Mouse (Mus musculus) cerebral cortex, adult 2 months (tissue): ENCODE results near the gene Gm17018.

Experiments used
- WGBS: fragments of 180-500 bp; shearing (Covaris S2); methylation state at CpG from one replicate; pipeline ENCODE4 v1.1.7; 2018; 5-methylcytosine and 5-hydroxymethylcytosine counted together

The Gm17018 gene

DNA sequence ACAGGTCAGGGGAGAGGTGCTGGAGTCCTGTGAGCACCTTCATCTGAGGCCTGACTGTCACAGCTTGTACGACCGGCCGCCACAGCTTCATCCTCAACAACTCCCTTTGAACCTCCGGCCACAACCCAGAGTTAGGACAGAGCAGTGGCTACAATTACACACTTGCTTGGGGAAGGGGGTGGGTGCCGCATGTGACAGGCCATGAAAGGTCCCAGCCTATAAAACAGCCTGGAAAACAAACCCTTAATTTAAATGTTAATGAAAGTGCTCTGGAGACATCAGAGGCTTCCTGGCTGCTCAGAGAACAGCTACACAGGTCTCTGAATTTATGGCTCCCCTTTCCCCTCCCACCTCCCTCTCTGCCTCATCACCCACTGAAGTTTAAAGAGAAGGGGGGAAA is 61.7 kb downstream of the Gm17018 start:
- WGBS: 93% methylated on average over 5 of the region's 5 CpGs

DNA sequence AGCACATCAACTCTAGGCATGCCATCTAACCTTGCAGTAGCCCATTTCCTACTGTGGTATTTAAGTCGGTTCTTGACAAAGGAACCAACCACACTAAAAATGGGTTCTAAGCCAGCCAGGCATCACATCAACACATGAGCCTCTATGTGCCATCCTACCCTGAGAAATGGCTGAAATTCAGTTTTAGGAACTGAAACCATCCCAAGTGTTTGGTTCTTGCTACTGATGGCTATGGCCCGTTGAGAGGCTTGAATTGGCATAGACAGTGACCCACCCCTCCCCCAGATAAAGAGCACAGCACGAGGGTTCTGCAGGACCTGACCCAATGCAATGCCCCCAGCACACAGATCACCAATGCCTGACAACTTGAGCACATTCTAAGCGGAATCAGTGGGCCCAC is 63.3 kb downstream of the Gm17018 start:
- WGBS: 74% methylated on average over 4 of the region's 4 CpGs

DNA sequence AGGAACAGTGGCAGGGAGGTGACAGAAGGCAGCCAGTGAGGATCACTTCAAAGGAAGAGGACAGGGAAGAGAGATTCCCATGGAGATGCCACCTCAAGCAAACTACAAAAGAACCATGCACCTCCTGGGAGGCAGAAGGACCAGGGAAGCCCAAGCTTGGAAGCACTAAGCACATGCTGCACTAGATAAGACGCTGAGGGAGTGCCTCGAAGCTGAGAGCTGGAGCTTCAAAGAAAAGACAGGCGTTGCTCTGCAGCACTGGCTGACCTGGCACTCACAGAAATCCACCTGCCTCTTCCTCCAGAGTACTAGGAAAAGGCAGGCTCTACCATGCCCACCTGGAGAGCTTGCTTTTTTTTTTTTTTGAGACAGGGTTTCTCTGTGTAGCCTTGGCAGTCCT is 66.6 kb downstream of the Gm17018 start:
- WGBS: 77% methylated on average over 3 of the region's 3 CpGs

DNA sequence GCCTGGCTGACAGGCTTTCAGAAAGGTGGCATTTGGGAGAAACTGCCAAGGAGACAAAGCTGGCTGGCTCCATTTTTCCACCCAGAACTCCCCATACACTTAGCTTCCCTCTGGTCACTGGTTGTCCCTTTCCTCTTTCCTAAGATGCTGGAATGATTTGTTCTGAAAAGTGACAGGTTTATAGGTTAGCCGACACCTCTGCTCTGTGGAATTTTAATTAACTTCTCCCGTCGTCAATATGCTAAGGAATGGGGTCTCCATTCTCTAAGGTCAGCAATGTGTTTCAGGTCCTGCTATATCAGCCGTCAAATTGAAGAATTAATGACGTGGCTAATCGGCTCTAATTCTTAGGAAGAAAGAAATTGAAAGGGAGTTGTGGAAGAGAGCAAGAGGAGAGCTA is 68.2 kb downstream of the Gm17018 start:
- WGBS: 73% methylated on average over 6 of the region's 6 CpGs

DNA sequence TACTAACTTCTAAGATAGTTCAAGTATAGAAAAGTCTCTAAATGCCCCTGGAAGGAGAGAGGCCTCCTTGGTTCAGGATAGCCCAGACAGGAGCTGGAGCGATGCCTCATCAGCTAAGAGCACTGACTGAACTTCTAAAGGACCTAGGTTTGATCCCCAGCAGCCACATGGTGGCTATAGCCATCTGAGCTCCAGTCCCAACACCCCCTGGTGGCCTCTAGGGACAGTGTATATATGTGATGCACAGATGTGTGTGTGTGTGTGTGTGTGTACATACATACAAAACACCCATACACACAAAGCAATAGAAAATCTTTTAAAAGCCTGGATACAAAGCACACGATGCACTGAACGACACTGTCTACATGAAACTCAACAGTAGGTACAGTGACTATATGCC is 68.8 kb downstream of the Gm17018 start:
- WGBS: 95% methylated on average over 3 of the region's 3 CpGs
